In genomic region chr13:32939191-32939590, GRCm38 (mm10) we compare ENCODE assay signal across 15 mouse cellular contexts. TPM values are rescaled to one million over a fixed set of nuclear protein-coding genes. Genes with fewer than 3 reads are reported as not detected.
"Had no signal": no experiment of that assay in that cellular context is flagged by ENCODE, and none has a peak within 500 bp of the region (broad histone marks: within the 10 kb centered on the region; RNA-seq: fewer than 3 reads in every experiment).

No protein-coding gene starts in this region.

RNA-seq across cellular contexts. Expression of gene Serpinb1c, which starts 41.2 kb away (rescaled TPM):
- total RNA-seq: layer of hippocampus, adult 18-20 months; left cerebral cortex, adult 8-10 months; left cerebral cortex, postnatal 25 days; monocyte, adult 5-6 weeks had no signal
- polyA plus RNA-seq: kidney, postnatal 0 days; limb, embryonic 11.5 days; limb, embryonic 15.5 days; liver, embryonic 16.5 days; lung, embryonic 15.5 days; midbrain, embryonic 11.5 days; midbrain, embryonic 15.5 days; neural tube, embryonic 13.5 days; stomach, embryonic 14.5 days; testis, adult 2 months; thymus, adult 2 months had no signal
